Mouse (Mus musculus): ENCODE measurements around the gene Prkcz. TPM values are rescaled to one million over a fixed set of nuclear protein-coding genes. Genes with fewer than 3 reads are reported as not detected.

Gene Prkcz
- polyA plus RNA-seq, 1 experiment from 2014 or later = 6.8 TPM

DNA sequence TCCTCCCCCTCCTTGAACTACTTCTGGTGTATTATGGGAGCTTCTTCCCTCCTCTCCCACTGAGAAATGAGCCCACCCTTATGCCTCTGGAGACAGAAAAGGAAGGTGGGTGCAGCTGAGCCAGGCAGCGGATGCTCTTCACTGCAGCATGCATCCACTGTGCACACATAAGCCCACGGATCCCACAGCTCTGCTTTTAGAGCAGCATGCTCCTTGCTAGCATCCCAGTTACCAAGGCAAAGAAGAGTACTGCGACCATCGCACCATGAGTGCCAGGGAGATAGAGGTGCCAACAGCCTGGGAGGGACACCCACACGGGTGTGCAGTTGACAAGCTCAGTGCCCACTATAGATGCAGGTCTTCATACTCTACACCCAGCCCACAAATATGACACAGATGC is 34.3 kb upstream of the Prkcz start:
- no peak for ATAC-seq (replicated peaks; ENCODE audit: insufficient number of reproducible peaks, low FRiP score, low TSS enrichment)
- Histone ChIP-seq H3K27me3 (ENCODE audit: control insufficient read depth, insufficient read depth, low read length) (peaks cover 40% of the 10 kb centered on the region), H3K9me3 (replicated peaks; ENCODE audit: control insufficient read depth, low read length) (no peaks in the 10 kb centered on the region), H3K4me3 (ENCODE audit: low read depth, low read length) (no peak overlapping the region), H3K36me3 (ENCODE audit: control insufficient read depth, insufficient read depth, low read length) (no peaks in the 10 kb centered on the region), H3K4me1 (ENCODE audit: control insufficient read depth, insufficient read depth, low read length) (peaks cover 7% of the 10 kb centered on the region), H3K27ac (ENCODE audit: low read depth, low read length) (no peak overlapping the region), H3K4me2 (no peak overlapping the region), H3K9ac (ENCODE audit: low read depth, low read length) (no peak overlapping the region)
- 74% methylated on average over 5 of the region's 5 CpGs for WGBS (ENCODE audit: insufficient replicate concordance)

DNA sequence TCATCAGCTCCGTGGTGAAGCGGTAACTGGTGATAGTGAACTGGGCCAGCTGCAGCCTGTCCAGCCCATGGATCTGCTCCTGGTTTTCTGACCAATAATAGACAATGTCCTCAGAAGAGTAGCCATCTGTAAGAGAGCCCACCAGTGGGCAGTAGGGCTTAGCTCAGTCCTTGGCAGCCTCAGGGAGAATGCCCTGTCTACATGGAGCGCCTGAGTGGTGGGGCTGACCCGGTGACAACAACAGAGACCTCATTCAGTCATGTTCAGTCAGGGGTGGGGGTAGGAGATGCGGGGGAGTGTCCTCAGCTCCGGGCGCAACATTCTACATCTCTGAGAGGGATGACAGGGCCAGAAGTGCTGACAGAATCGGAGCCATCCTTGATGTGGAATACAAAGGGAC is 26.0 kb upstream of the Prkcz start:
- Histone ChIP-seq H3K4me3 (ENCODE audit: low read depth, low read length) (no peak overlapping the region), H3K36me3 (ENCODE audit: control insufficient read depth, insufficient read depth, low read length) (no peaks in the 10 kb centered on the region), H3K4me1 (ENCODE audit: control insufficient read depth, insufficient read depth, low read length) (no peaks in the 10 kb centered on the region), H3K9me3 (replicated peaks; ENCODE audit: control insufficient read depth, low read length) (no peaks in the 10 kb centered on the region), H3K27ac (ENCODE audit: low read depth, low read length) (no peak overlapping the region), H3K27me3 (ENCODE audit: control insufficient read depth, insufficient read depth, low read length) (peaks cover 4% of the 10 kb centered on the region; the same call in 1 of the 2 replicates), H3K9ac (ENCODE audit: low read depth, low read length) (no peak overlapping the region), H3K4me2 (no peak overlapping the region)
- 82% methylated on average over 8 of the region's 8 CpGs for WGBS (ENCODE audit: insufficient replicate concordance)
- ATAC-seq (replicated peaks; ENCODE audit: insufficient number of reproducible peaks, low FRiP score, low TSS enrichment) = no peak

DNA sequence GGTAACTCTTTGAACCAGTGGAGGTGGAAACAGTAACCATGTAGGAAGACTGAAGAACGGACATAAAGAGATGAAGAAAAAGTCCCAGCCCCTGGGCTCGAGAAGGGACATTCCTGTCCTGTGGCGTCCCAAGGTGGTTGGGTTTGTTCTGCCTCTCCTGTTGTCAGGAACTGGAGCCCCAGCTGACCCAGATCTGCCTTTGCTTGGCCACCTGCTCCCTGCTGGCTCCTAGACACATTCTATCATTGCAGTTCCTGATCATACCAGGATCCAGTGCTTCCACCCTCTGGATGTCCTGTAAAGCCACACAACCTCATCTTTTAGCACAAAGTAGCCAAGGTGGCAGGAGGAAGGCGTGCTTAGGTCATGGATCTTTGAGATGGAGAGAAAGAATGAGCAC is 22.2 kb upstream of the Prkcz start:
- WGBS (ENCODE audit: insufficient replicate concordance) = 73% methylated on average over 4 of the region's 4 CpGs
- Histone ChIP-seq H3K9me3 (replicated peaks; ENCODE audit: control insufficient read depth, low read length) (no peaks in the 10 kb centered on the region), H3K36me3 (ENCODE audit: control insufficient read depth, insufficient read depth, low read length) (no peaks in the 10 kb centered on the region), H3K4me2 (no peak overlapping the region), H3K27me3 (ENCODE audit: control insufficient read depth, insufficient read depth, low read length) (peaks cover 8% of the 10 kb centered on the region; the same call in 1 of the 2 replicates), H3K4me3 (ENCODE audit: low read depth, low read length) (no peak overlapping the region), H3K9ac (ENCODE audit: low read depth, low read length) (no peak overlapping the region), H3K27ac (ENCODE audit: low read depth, low read length) (no peak overlapping the region), H3K4me1 (ENCODE audit: control insufficient read depth, insufficient read depth, low read length) (no peaks in the 10 kb centered on the region)
- ATAC-seq (replicated peaks; ENCODE audit: insufficient number of reproducible peaks, low FRiP score, low TSS enrichment) = no peak

DNA sequence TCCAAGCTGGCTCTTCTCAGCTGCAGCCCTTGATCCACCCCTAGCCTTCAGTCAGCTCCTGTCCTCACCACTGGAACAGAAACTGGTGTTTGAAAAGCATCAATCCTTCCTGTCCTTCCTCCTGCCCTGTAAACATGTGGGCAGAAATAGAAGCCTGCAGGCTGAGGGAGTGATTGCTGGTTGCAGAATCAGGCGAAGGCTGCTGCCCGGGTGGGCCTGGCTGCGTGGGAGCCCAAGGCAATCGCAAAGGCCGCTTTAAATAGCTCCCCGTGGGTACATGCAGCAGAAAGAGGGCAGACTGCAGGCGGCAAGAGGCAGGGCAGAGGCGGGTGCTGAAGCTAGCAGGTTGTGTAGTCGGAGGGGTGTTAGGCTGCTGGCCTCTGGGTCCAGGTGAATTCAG is 21.6 kb upstream of the Prkcz start:
- Histone ChIP-seq H3K27ac (ENCODE audit: low read depth, low read length) (no peak overlapping the region), H3K36me3 (ENCODE audit: control insufficient read depth, insufficient read depth, low read length) (no peaks in the 10 kb centered on the region), H3K4me3 (ENCODE audit: low read depth, low read length) (no peak overlapping the region), H3K4me2 (no peak overlapping the region), H3K4me1 (ENCODE audit: control insufficient read depth, insufficient read depth, low read length) (no peaks in the 10 kb centered on the region), H3K9me3 (replicated peaks; ENCODE audit: control insufficient read depth, low read length) (no peaks in the 10 kb centered on the region), H3K27me3 (ENCODE audit: control insufficient read depth, insufficient read depth, low read length) (peaks cover 11% of the 10 kb centered on the region; the same call in 1 of the 2 replicates), H3K9ac (ENCODE audit: low read depth, low read length) (no peak overlapping the region)
- WGBS (ENCODE audit: insufficient replicate concordance) = 38% methylated on average over 9 of the region's 9 CpGs
- ATAC-seq (replicated peaks; ENCODE audit: insufficient number of reproducible peaks, low FRiP score, low TSS enrichment) = no peak

DNA sequence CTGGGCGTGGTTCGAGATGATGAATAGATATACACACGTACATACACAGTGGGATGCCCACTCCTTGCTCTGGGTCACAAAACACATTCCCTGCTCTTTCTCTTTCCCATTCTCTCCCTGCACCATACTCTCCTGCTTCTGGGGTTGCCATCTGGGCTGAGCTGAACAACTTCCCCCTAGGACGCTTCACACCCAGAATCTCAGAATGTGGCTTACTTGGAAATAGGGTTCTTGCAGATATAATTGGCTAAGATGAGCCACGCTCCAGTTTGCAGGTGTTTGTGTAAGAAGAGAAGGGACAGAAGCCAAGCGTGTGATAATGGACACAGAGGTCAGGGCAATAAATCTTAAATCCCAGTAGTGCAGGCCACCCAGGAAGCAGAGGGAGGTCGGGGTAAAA is 20.8 kb upstream of the Prkcz start:
- no peak overlapping the region for H3K27ac ChIP-seq (ENCODE audit: low read depth, low read length)
- H3K27me3 ChIP-seq (ENCODE audit: control insufficient read depth, insufficient read depth, low read length) = peaks cover 11% of the 10 kb centered on the region; the same call in 1 of the 2 replicates
- no peaks in the 10 kb centered on the region for H3K9me3 ChIP-seq (replicated peaks; ENCODE audit: control insufficient read depth, low read length)
- H3K4me3 ChIP-seq (ENCODE audit: low read depth, low read length) = no peak overlapping the region
- H3K36me3 ChIP-seq (ENCODE audit: control insufficient read depth, insufficient read depth, low read length) = no peaks in the 10 kb centered on the region
- no peak for ATAC-seq (replicated peaks; ENCODE audit: insufficient number of reproducible peaks, low FRiP score, low TSS enrichment)
- no peak overlapping the region for H3K9ac ChIP-seq (ENCODE audit: low read depth, low read length)
- H3K4me2 ChIP-seq = no peak overlapping the region
- 69% methylated on average over 7 of the region's 7 CpGs for WGBS (ENCODE audit: insufficient replicate concordance)
- no peaks in the 10 kb centered on the region for H3K4me1 ChIP-seq (ENCODE audit: control insufficient read depth, insufficient read depth, low read length)

DNA sequence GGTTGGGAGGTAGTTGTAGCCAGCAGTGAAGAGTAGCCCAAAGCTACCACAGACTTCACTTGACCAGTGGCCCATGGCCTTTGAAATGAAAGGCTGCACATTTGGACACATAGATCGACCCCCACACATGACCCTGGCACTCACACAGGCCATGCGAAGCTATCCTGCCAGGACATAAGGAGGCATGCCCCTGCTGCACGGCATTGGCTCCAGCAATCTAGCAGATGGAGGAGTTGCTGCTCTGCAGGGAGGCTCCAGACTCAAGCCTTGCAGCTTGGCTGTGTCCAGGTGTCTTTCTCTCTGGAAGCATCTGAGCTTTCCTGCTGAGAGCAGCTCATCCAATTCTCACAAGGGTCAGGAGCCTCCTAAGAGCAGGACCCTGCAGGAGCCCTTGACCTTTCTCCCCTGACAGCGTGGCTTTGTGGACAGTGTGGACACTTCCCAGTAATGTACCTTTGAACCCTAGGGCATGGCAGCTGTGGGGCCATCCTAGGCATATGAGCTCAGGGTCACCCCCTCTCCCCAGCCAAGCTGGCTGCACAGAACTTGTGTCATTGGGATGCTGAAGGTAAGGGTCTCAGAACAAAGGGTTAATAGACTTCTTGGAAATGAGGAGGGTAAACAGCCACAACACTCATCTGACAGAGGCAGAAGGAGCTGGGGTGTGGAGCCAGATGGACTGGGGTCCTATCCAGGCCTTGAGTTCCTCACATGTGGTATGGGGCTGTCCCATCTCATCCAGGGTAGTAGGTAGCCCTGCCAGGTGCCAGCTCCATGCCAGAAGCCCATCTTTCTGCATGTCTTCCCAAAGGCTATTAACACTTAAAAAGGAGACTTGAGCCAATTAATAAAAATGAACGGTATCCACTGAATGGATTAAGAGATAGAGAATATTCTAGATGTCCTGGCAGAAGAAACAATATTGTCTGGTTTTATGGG is 10.9 kb upstream of the Prkcz start:
- H3K9me3 ChIP-seq (replicated peaks; ENCODE audit: control insufficient read depth, low read length) = 0 out of 2 replicates have a peak, but pooled peaks cover 2% of the 10 kb centered on the region
- 68% methylated on average over 5 of the region's 5 CpGs for WGBS (ENCODE audit: insufficient replicate concordance)
- no peak overlapping the region for H3K4me2 ChIP-seq
- ATAC-seq (replicated peaks; ENCODE audit: insufficient number of reproducible peaks, low FRiP score, low TSS enrichment) = no peak
- no peaks in the 10 kb centered on the region for H3K4me1 ChIP-seq (ENCODE audit: control insufficient read depth, insufficient read depth, low read length)
- no peak overlapping the region for H3K27ac ChIP-seq (ENCODE audit: low read depth, low read length)
- no peak overlapping the region for H3K9ac ChIP-seq (ENCODE audit: low read depth, low read length)
- H3K4me3 ChIP-seq (ENCODE audit: low read depth, low read length) = no peak overlapping the region
- H3K36me3 ChIP-seq (ENCODE audit: control insufficient read depth, insufficient read depth, low read length) = no peaks in the 10 kb centered on the region
- peaks cover 2% of the 10 kb centered on the region; the same call in 1 of the 2 replicates for H3K27me3 ChIP-seq (ENCODE audit: control insufficient read depth, insufficient read depth, low read length)

DNA sequence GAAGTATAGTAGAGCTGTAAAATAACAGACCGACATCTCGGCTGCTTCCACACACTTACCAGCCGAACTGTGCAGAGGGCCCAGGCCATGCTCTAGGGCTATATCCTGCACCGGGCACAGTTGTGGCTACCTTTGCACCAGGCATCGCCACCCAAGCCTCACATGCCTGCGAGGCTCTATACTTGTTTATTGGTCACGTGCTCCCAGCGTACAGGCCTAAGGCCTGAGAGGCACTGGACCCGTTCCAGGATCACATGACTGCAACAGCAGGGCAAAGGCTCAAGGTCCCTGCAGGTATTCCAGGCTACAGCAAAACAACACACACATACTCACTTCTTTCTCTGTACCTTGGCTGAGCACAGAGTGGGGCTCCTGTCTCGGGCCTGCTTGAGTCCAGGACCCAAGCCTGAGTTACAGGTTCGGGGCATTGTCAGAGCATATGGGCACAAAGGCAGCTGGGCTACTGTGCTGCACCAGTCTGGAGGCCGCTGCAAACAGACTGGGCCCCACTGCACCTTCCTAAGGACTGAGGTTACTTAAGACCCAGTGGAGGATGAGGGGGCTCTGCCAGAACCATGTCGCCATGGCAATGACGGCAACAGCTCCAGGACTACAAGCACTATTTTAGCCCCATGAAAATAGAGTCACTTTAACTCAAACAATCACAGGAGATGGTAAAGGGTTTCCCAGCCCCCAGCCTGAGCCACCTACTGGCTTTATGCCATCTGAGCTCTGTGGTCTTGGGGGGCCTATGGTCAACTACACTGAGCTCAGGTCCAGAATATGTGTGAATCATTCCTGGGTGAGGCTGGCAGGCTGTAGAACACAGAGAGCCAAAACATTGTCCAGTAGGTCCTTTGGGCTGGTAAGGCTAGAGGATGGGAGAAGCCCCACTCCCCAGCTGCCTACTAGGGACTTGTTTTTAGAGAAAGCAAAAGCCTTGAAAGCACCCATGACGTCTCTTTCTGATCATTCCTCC is 9.9 kb upstream of the Prkcz start:
- Histone ChIP-seq H3K27me3 (ENCODE audit: control insufficient read depth, insufficient read depth, low read length) (peaks cover 10% of the 10 kb centered on the region; the same call in 1 of the 2 replicates), H3K9ac (ENCODE audit: low read depth, low read length) (no peak overlapping the region), H3K4me2 (no peak overlapping the region), H3K27ac (ENCODE audit: low read depth, low read length) (no peak overlapping the region), H3K4me1 (ENCODE audit: control insufficient read depth, insufficient read depth, low read length) (no peaks in the 10 kb centered on the region), H3K36me3 (ENCODE audit: control insufficient read depth, insufficient read depth, low read length) (no peaks in the 10 kb centered on the region), H3K4me3 (ENCODE audit: low read depth, low read length) (no peak overlapping the region), H3K9me3 (replicated peaks; ENCODE audit: control insufficient read depth, low read length) (0 out of 2 replicates have a peak, but pooled peaks cover 2% of the 10 kb centered on the region)
- no peak for ATAC-seq (replicated peaks; ENCODE audit: insufficient number of reproducible peaks, low FRiP score, low TSS enrichment)
- 81% methylated on average over 15 of the region's 15 CpGs for WGBS (ENCODE audit: insufficient replicate concordance)

DNA sequence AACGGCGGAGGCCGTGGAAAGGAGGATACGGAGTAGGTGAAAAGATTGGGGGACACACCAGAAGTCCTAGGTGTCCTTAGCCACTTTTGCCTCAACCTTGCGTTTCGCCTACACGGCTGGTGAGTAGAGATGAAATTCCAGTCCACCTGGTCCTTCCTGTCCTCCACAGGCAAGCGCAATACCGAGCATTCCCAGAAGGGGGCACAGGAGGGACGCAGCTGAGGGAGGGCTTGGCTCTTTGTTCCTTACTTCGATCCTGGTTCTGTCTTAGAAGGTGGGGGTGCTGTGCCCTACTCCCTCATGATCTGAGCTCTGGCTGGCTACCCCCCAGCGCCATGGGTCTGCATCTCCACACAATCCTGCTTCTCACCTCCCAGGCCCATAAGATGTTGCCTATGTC is 7.5 kb upstream of the Prkcz start:
- ATAC-seq (replicated peaks; ENCODE audit: insufficient number of reproducible peaks, low FRiP score, low TSS enrichment) = no peak
- Histone ChIP-seq H3K9ac (ENCODE audit: low read depth, low read length) (no peak overlapping the region), H3K27me3 (ENCODE audit: control insufficient read depth, insufficient read depth, low read length) (peaks cover 15% of the 10 kb centered on the region; the same call in 1 of the 2 replicates), H3K4me2 (no peak overlapping the region), H3K36me3 (ENCODE audit: control insufficient read depth, insufficient read depth, low read length) (no peaks in the 10 kb centered on the region), H3K9me3 (replicated peaks; ENCODE audit: control insufficient read depth, low read length) (no peaks in the 10 kb centered on the region), H3K27ac (ENCODE audit: low read depth, low read length) (no peak overlapping the region), H3K4me3 (ENCODE audit: low read depth, low read length) (no peak overlapping the region), H3K4me1 (ENCODE audit: control insufficient read depth, insufficient read depth, low read length) (no peaks in the 10 kb centered on the region)
- 13% methylated on average over 12 of the region's 12 CpGs for WGBS (ENCODE audit: insufficient replicate concordance)

Measured in heart, embryonic 11.5 days (tissue).